Mouse (Mus musculus) layer of hippocampus, adult 2 months (tissue): ENCODE results near the gene Epsti1. TPM values are rescaled to one million over a fixed set of nuclear protein-coding genes. Genes with fewer than 3 reads are reported as not detected.

Source experiments
- DNase-seq, 2 experiments: peaks; one replicate each; pipeline ENCODE4 v3.0.0; 2022; ENCODE audit warnings: low spot score in 2 of 2
- H3K27ac ChIP-seq: fragments of 200-600 bp; 2 replicates; pipeline ENCODE4 v1.8.1; 2022
- H3K4me3 ChIP-seq: fragments of 200-600 bp; 2 replicates; pipeline ENCODE4 v1.8.1; 2022; ENCODE audit warnings: mild to moderate bottlenecking
- CTCF ChIP-seq: fragments of 200-600 bp; conservative IDR thresholded peaks from 2 replicates; pipeline ENCODE4 v1.8.1; 2022; ENCODE audit warnings: antibody characterized with exemption, mild to moderate bottlenecking, moderate library complexity
- total RNA-seq, 2 experiments: library from RNA; stranded (reverse); gene quantifications; 2 replicates each; pipeline ENCODE4 v1.2.3; 2021

Epsti1 gene
- total RNA-seq, 2 experiments from 2014 or later = 0.37 TPM; not detected in 1

- no peak for DNase-seq
- no peak for TF ChIP-seq CTCF
- H3K27ac ChIP-seq = no peak overlapping the region
- no peak overlapping the region for H3K4me3 ChIP-seq
Measured at GRCm38 (mm10) chr14:77928653-77929052, 24.6 kb downstream of the Epsti1 start.

- Histone ChIP-seq H3K27ac (no peak overlapping the region), H3K4me3 (no peak overlapping the region)
- TF ChIP-seq CTCF = no peak
- no peak for DNase-seq
Measured at GRCm38 (mm10) chr14:77929139-77929678, 25.2 kb downstream of the Epsti1 start.

- H3K27ac ChIP-seq = no peak overlapping the region
- DNase-seq = no peak
- no peak overlapping the region for H3K4me3 ChIP-seq
- TF ChIP-seq CTCF = no peak
Measured at GRCm38 (mm10) chr14:77932150-77933047, 28.4 kb downstream of the Epsti1 start.

- Histone ChIP-seq H3K4me3 (no peak overlapping the region), H3K27ac (no peak overlapping the region)
- DNase-seq = no peak
- TF ChIP-seq CTCF = no peak
Measured at GRCm38 (mm10) chr14:77933243-77933642, 29.2 kb downstream of the Epsti1 start.

- no peak for TF ChIP-seq CTCF
- DNase-seq = no peak
- H3K27ac ChIP-seq = no peak overlapping the region
- no peak overlapping the region for H3K4me3 ChIP-seq
Measured at GRCm38 (mm10) chr14:77934431-77934830, 30.4 kb downstream of the Epsti1 start.

GRCm38 (mm10) chr14:77941105-77941504 lies 37.1 kb downstream of the Epsti1 start:
- peak; percentile 60 for TF ChIP-seq CTCF
- no peak overlapping the region for H3K27ac ChIP-seq
- no peak for DNase-seq
- no peak overlapping the region for H3K4me3 ChIP-seq

GRCm38 (mm10) chr14:77942235-77942634 lies 38.2 kb downstream of the Epsti1 start:
- H3K4me3 ChIP-seq = no peak overlapping the region
- no peak for TF ChIP-seq CTCF
- peak overlapping the region; percentile 84; the same call in 1 of the 2 replicates for H3K27ac ChIP-seq
- no peak for DNase-seq

GRCm38 (mm10) chr14:77942793-77943558 lies 38.9 kb downstream of the Epsti1 start:
- TF ChIP-seq CTCF = no peak
- peak overlapping the region; percentile 84 for H3K27ac ChIP-seq
- peak; percentile 63 to 81 for DNase-seq
- H3K4me3 ChIP-seq = peak overlapping the region; percentile 34

- TF ChIP-seq CTCF = no peak
- no peak overlapping the region for H3K4me3 ChIP-seq
- H3K27ac ChIP-seq = no peak overlapping the region
Measured at GRCm38 (mm10) chr14:77961741-77962140, 57.7 kb downstream of the Epsti1 start.

GRCm38 (mm10) chr14:77963525-77963924 lies 59.5 kb downstream of the Epsti1 start:
- no peak for DNase-seq
- no peak overlapping the region for H3K27ac ChIP-seq
- no peak for TF ChIP-seq CTCF
- no peak overlapping the region for H3K4me3 ChIP-seq

More at GRCm38 (mm10) chr14:77961741-77962140, 57.7 kb downstream of the Epsti1 start:
- no peak for DNase-seq

- Histone ChIP-seq H3K4me3 (no peak overlapping the region), H3K27ac (no peak overlapping the region)
- no peak for TF ChIP-seq CTCF
- DNase-seq = no peak
Measured at GRCm38 (mm10) chr14:77971355-77971754, 67.3 kb downstream of the Epsti1 start.

- Histone ChIP-seq H3K27ac (no peak overlapping the region), H3K4me3 (no peak overlapping the region)
- no peak for DNase-seq
- no peak for TF ChIP-seq CTCF
Measured at GRCm38 (mm10) chr14:77974221-77974620, 70.2 kb downstream of the Epsti1 start.

GRCm38 (mm10) chr14:77975702-77976101 lies 71.7 kb downstream of the Epsti1 start:
- no peak for TF ChIP-seq CTCF
- no peak overlapping the region for H3K27ac ChIP-seq
- no peak for DNase-seq
- H3K4me3 ChIP-seq = no peak overlapping the region
